Mouse (Mus musculus) stomach, embryonic 15.5 days (tissue): ENCODE results near the gene Pet100. TPM values are rescaled to one million over a fixed set of nuclear protein-coding genes. Genes with fewer than 3 reads are reported as not detected.

Experiments
- ATAC-seq: fragments of 200-750 bp; cut with Nextera tagmentation; 2 replicates; pipeline ENCODE4 v1.8.0; 2017; ENCODE audit warnings: low read depth, moderate number of reproducible peaks, moderate TSS enrichment; ENCODE audit not compliant: insufficient read depth, low FRiP score
- H3K27ac ChIP-seq: fragments of 300-500 bp; sonication (generic); 2 replicates; pipeline ENCODE4 v1.5.1; 2015; ENCODE audit warnings: mild to moderate bottlenecking, inconsistent platforms
- H3K27me3 ChIP-seq: fragments of 300-500 bp; sonication (generic); replicated peaks from 2 replicates; pipeline ENCODE4 v1.6.1; 2015; ENCODE audit warnings: inconsistent platforms
- H3K36me3 ChIP-seq: fragments of 300-500 bp; sonication (generic); 2 replicates; pipeline ENCODE4 v1.6.1; 2015; ENCODE audit warnings: inconsistent platforms
- H3K4me1 ChIP-seq: fragments of 300-500 bp; sonication (generic); 2 replicates; pipeline ENCODE4 v1.6.1; 2015; ENCODE audit warnings: inconsistent platforms
- H3K4me2 ChIP-seq: fragments of 300-500 bp; sonication (generic); 2 replicates; pipeline ENCODE4 v1.6.1; 2015; ENCODE audit warnings: mild to moderate bottlenecking, inconsistent platforms
- H3K4me3 ChIP-seq: fragments of 300-500 bp; sonication (generic); replicated peaks from 2 replicates; pipeline ENCODE4 v1.5.1; 2015; ENCODE audit warnings: inconsistent platforms
- H3K9ac ChIP-seq: fragments of 300-500 bp; sonication (generic); 2 replicates; pipeline ENCODE4 v1.6.1; 2015; ENCODE audit warnings: inconsistent platforms
- H3K9me3 ChIP-seq: fragments of 300-500 bp; sonication (generic); 2 replicates; pipeline ENCODE4 v1.6.1; 2016; ENCODE audit warnings: inconsistent platforms
- WGBS: fragments of 180-500 bp; shearing (Covaris S2); methylation state at CpG from one replicate; pipeline ENCODE4 v1.1.7; 2015; 5-methylcytosine and 5-hydroxymethylcytosine counted together
- polyA plus RNA-seq: library from polyadenylated mRNA; unstranded; fragments of >200 nt; fragmentation: Nextera tagmentation; extraction: Ambion mirVana; gene quantifications from 2 replicates; pipeline ENCODE4 v1.2.1, GENCODE M21; 2015

Pet100 gene
- polyA plus RNA-seq, 1 experiment from 2014 or later = 98.6 TPM

DNA sequence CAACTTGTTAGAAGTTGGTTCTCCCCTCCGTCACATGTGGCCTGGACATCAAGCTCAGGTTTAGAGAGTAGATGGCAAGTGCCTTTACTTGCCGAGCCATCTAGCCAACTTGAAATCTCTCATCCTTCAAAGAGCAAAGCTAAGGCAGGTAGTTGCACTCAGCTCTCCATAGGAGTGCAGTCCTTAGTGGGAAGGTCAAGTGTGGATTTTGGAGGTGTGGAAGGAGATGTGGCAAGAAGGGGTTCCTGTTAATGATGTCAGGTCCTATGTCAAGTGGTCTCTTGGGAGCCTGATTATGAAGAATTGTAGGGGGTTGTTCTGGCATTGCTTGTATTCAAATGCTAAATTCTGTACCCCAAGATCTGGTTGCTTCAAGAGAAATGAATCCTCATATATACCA, 26.9 kb upstream of the Pet100 start:
- WGBS = 83% methylated on average over 2 of the region's 2 CpGs
- Histone ChIP-seq H3K4me1 (0 out of 2 replicates have a peak, but pooled peaks cover 6% of the 10 kb centered on the region), H3K27ac (no peak overlapping the region), H3K4me2 (no peak overlapping the region), H3K4me3 (no peak overlapping the region), H3K9ac (no peak overlapping the region), H3K36me3 (no peaks in the 10 kb centered on the region), H3K9me3 (no peaks in the 10 kb centered on the region), H3K27me3 (no peaks in the 10 kb centered on the region)
- ATAC-seq = no peak

GRCm38 (mm10) chr8:3598054-3598453, 23.3 kb upstream of the Pet100 start:
- H3K27me3 ChIP-seq = no peaks in the 10 kb centered on the region
- no peak overlapping the region for H3K4me3 ChIP-seq
- 65% methylated on average over 3 of the region's 3 CpGs for WGBS
- H3K4me2 ChIP-seq = no peak overlapping the region
- 0 out of 2 replicates have a peak, but pooled peaks cover 4% of the 10 kb centered on the region for H3K4me1 ChIP-seq
- H3K36me3 ChIP-seq = peaks cover 8% of the 10 kb centered on the region; the same call in 1 of the 2 replicates
- no peak overlapping the region for H3K27ac ChIP-seq
- H3K9ac ChIP-seq = no peak overlapping the region
- no peak for ATAC-seq
- H3K9me3 ChIP-seq = no peaks in the 10 kb centered on the region

DNA sequence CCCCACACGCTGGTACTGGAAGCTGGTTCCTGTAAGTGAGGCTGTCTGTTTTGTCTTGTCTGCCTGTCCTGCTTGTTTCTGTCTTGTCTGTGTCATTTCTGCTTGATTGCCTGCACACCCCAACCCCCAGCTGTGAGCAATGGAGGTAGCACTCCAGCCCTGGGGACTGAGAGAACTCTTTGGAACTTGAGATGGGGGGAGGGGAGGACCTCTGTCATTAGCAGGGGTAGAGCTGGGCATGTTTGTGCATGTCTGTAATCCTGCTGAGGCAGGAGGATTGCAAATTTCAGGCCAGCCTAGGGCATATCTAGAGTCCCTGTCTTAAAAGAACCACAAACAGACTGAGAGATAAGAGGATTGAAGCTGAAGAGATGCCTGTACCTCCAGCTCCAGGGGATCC, 22.1 kb upstream of the Pet100 start:
- no peaks in the 10 kb centered on the region for H3K27me3 ChIP-seq
- no peaks in the 10 kb centered on the region for H3K9me3 ChIP-seq
- no peak overlapping the region for H3K4me2 ChIP-seq
- H3K4me3 ChIP-seq = no peak overlapping the region
- ATAC-seq = no peak
- no peaks in the 10 kb centered on the region for H3K4me1 ChIP-seq
- H3K36me3 ChIP-seq = peaks cover 8% of the 10 kb centered on the region; the same call in 1 of the 2 replicates
- H3K9ac ChIP-seq = no peak overlapping the region
- H3K27ac ChIP-seq = no peak overlapping the region
- 64% methylated on average over 1 of the region's 1 CpGs for WGBS

DNA sequence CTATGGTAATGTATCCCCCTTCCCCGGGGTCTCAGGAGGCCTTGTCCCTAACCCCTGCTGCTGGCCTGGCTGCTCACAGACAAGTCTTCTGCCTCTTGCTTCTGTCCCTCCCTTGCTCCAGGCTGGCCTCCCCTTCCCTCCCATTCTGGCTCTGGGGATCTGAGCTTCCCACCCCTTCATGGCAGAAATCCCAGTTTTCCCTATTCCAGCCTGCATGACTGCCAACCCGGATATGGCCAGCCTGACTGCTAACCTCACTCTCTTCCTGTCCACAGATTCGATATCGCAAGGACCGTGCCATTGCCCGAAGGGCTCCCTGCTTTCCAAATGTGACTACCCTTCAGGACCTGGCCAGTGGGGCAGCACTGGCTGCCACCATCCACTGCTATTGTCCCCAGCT, 20.9 kb upstream of the Pet100 start:
- H3K4me3 ChIP-seq = no peak overlapping the region
- WGBS = 87% methylated on average over 6 of the region's 6 CpGs
- H3K9ac ChIP-seq = no peak overlapping the region
- no peak overlapping the region for H3K4me2 ChIP-seq
- peaks cover 8% of the 10 kb centered on the region; the same call in 1 of the 2 replicates for H3K36me3 ChIP-seq
- no peaks in the 10 kb centered on the region for H3K27me3 ChIP-seq
- ATAC-seq = no peak
- H3K27ac ChIP-seq = no peak overlapping the region
- no peaks in the 10 kb centered on the region for H3K4me1 ChIP-seq
- no peaks in the 10 kb centered on the region for H3K9me3 ChIP-seq

DNA sequence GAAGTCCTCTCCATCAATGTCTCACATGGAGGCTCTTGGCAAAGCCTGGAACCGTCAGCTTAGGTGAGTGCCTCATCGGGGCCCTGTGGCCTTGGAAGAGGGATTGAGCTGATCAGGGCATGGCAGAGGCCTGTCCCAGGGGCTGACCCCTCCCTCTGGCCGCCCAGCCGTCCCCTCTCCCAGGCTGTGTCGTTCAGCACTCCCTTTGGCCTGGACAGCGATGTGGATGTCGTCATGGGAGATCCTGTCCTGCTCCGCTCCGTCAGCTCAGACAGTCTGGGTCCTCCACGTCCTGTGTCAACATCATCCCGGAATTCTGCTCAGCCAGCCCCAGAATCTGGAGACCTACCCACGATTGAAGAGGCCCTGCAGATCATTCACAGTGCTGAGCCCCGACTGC, 17.9 kb upstream of the Pet100 start:
- H3K27me3 ChIP-seq = no peaks in the 10 kb centered on the region
- no peak overlapping the region for H3K4me3 ChIP-seq
- no peak overlapping the region for H3K4me2 ChIP-seq
- no peaks in the 10 kb centered on the region for H3K4me1 ChIP-seq
- H3K27ac ChIP-seq = no peak overlapping the region
- H3K9ac ChIP-seq = no peak overlapping the region
- ATAC-seq = no peak
- WGBS = 73% methylated on average over 13 of the region's 13 CpGs
- no peaks in the 10 kb centered on the region for H3K9me3 ChIP-seq
- H3K36me3 ChIP-seq = peaks cover 16% of the 10 kb centered on the region

- H3K27me3 ChIP-seq = no peaks in the 10 kb centered on the region
- H3K4me1 ChIP-seq = 0 out of 2 replicates have a peak, but pooled peaks cover 4% of the 10 kb centered on the region
- H3K4me3 ChIP-seq = no peak overlapping the region
- peaks cover 38% of the 10 kb centered on the region for H3K36me3 ChIP-seq
- no peaks in the 10 kb centered on the region for H3K9me3 ChIP-seq
- H3K4me2 ChIP-seq = no peak overlapping the region
- 67% methylated on average over 16 of the region's 16 CpGs for WGBS
- no peak overlapping the region for H3K9ac ChIP-seq
- no peak overlapping the region for H3K27ac ChIP-seq
- ATAC-seq = no peak
Measured at GRCm38 (mm10) chr8:3606593-3606992, 14.8 kb upstream of the Pet100 start.

- no peak overlapping the region for H3K4me3 ChIP-seq
- 86% methylated on average over 7 of the region's 7 CpGs for WGBS
- H3K4me2 ChIP-seq = no peak overlapping the region
- no peak for ATAC-seq
- peaks cover 43% of the 10 kb centered on the region for H3K36me3 ChIP-seq
- no peak overlapping the region for H3K9ac ChIP-seq
- no peaks in the 10 kb centered on the region for H3K9me3 ChIP-seq
- no peaks in the 10 kb centered on the region for H3K27me3 ChIP-seq
- H3K4me1 ChIP-seq = 0 out of 2 replicates have a peak, but pooled peaks cover 4% of the 10 kb centered on the region
- H3K27ac ChIP-seq = no peak overlapping the region
Measured at GRCm38 (mm10) chr8:3607822-3608221, 13.5 kb upstream of the Pet100 start.

DNA sequence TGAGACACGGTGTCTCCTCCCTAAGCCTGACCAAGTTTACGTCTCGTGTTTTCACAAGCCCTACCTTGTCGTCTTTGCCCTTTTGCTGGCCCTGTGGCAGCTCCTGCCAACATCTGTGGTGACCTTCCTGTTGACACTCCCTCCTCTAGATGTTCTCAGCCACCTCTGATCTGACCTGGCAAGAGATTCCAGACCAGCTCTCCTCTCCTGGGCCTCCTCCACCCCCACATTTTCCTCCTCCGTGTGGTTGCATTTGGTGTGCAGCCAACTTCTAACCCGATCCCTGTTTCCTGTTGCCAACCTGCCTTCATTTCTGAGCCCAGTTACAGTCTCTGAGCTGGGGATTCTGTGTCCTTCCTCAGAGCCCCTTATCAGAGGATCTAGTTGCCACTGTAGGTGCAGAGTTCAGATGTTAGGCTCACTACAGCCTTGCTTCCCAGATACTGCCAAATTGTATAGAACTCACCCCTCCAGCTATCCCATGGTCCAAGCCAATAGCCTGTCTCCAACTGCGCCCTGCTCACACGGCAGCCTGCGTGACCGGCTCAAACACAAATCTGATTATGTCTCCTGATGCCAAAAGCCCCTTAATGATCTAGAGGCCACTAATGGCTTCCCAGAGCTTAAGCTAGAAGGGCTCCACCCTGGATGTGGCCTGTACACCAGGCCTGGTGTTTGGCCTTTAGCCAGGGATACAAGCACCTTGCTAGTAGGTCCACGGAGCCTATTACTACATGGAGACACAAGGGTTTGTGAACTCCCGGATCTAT, 12.1 kb upstream of the Pet100 start:
- Histone ChIP-seq H3K4me3 (no peak overlapping the region), H3K9me3 (no peaks in the 10 kb centered on the region), H3K4me2 (no peak overlapping the region), H3K4me1 (0 out of 2 replicates have a peak, but pooled peaks cover 4% of the 10 kb centered on the region), H3K36me3 (peaks cover 55% of the 10 kb centered on the region), H3K9ac (no peak overlapping the region), H3K27ac (peak overlapping the region; percentile 1; the same call in 1 of the 2 replicates), H3K27me3 (no peaks in the 10 kb centered on the region)
- WGBS = 79% methylated on average over 12 of the region's 12 CpGs
- ATAC-seq = no peak

DNA sequence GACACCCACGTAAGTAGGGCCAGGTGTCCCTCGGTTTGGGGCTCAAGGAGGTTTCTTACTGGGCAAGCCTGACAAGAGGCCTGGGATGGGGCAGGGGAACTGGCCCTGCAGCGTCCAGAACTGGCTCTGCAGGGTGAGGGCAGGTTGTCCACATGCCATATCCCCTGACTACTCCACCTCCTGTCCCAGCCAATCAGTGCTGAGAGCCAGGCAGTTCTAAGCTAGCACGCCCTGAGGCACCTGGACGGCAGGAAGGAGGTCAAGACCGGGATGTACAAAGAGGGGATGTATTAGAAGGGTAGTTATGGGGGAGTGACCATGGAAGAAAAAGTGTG, 11.6 kb upstream of the Pet100 start:
- no peak; the same call in 1 of the 2 replicates for ATAC-seq
- Histone ChIP-seq H3K9ac (no peak overlapping the region), H3K9me3 (no peaks in the 10 kb centered on the region), H3K27me3 (no peaks in the 10 kb centered on the region), H3K4me3 (no peak overlapping the region), H3K36me3 (peaks cover 57% of the 10 kb centered on the region), H3K27ac (peak overlapping the region; percentile 1; the same call in 1 of the 2 replicates), H3K4me1 (0 out of 2 replicates have a peak, but pooled peaks cover 4% of the 10 kb centered on the region), H3K4me2 (no peak overlapping the region)
- WGBS = 74% methylated on average over 6 of the region's 6 CpGs

DNA sequence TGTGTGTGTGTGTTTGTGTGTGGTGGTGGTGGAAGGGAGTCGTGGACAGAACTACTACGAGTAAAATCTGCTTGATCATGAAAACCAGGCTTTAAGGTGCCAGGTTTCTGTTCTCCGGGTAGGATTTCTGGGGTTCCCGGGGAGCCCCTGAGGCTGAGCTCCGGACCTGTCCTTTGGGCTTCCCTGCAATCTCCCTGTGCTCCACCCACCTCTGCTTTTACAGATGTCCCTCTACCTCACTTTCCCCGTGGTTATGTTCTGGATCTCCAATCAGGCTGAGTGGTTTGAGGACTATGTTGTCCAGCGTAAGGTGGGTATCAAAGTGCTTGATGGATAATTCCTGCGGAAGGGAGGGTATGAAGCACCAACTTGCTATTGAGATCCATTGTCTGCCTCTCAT, 771 bp downstream of the Pet100 start:
- Histone ChIP-seq H3K4me2 (peak overlapping the region; percentile 80), H3K4me3 (peak overlapping the region; percentile 81), H3K4me1 (peaks cover 15% of the 10 kb centered on the region)

GRCm38 (mm10) chr8:3625445-3625844, 4.1 kb downstream of the Pet100 start, which contains the start of gene Pcp2:
Gene Pcp2 (minus strand): TSS chr8:3625545.
- Histone ChIP-seq H3K4me2 (no peak within 1 kb of the TSS), H3K4me1 (peaks cover 6% of the 10 kb centered on the region), H3K9me3 (no peaks in the 10 kb centered on the region), H3K4me3 (no peak within 1 kb of the TSS), H3K9ac (no peak within 1 kb of the TSS), H3K36me3 (no peaks in the 10 kb centered on the region), H3K27me3 (0 out of 2 replicates have a peak, but pooled peaks cover 6% of the 10 kb centered on the region), H3K27ac (no peak within 1 kb of the TSS)
- 55% methylated on average over 1 of the region's 1 CpGs for WGBS
- no peak for ATAC-seq

More for the DNA sequence above, 771 bp downstream of the Pet100 start:
- H3K9me3 ChIP-seq = no peaks in the 10 kb centered on the region
- H3K9ac ChIP-seq = no peak overlapping the region
- ATAC-seq = no peak
- H3K27ac ChIP-seq = no peak overlapping the region
- 68% methylated on average over 8 of the region's 8 CpGs for WGBS
- peaks cover 6% of the 10 kb centered on the region; the same call in 1 of the 2 replicates for H3K36me3 ChIP-seq
- H3K27me3 ChIP-seq = no peaks in the 10 kb centered on the region

GRCm38 (mm10) chr8:3626971-3627370, 5.6 kb downstream of the Pet100 start:
- Histone ChIP-seq H3K4me2 (no peak overlapping the region), H3K4me3 (no peak overlapping the region), H3K4me1 (peaks cover 12% of the 10 kb centered on the region), H3K9ac (no peak overlapping the region), H3K27me3 (0 out of 2 replicates have a peak, but pooled peaks cover 6% of the 10 kb centered on the region), H3K36me3 (no peaks in the 10 kb centered on the region), H3K27ac (no peak overlapping the region), H3K9me3 (no peaks in the 10 kb centered on the region)
- WGBS = 56% methylated on average over 5 of the region's 5 CpGs
- no peak for ATAC-seq
